Mouse (Mus musculus) left cerebral cortex, postnatal 14 days (tissue): ENCODE data around the gene Ric3. TPM values are rescaled to one million over a fixed set of nuclear protein-coding genes. Genes with fewer than 3 reads are reported as not detected.

ENCODE experiments used
- DNase-seq, 2 experiments: peaks; one replicate each; pipeline ENCODE4 v3.0.0; 2021 to 2022; ENCODE audit warnings: low spot score in 2 of 2, mixed read lengths in 1 of 2
- intact Hi-C: fragments of 180-260 bp; cut with DNase I; formaldehyde crosslinking; loops from one replicate; pipeline ENCODE4 v1.15.1; 2025
- total RNA-seq, 2 experiments: library from RNA; stranded (reverse); gene quantifications; 2 replicates each; pipeline ENCODE4 v1.2.3; 2021

Gene Ric3
- total RNA-seq, 2 experiments from 2014 or later = 49.3 to 53.5 TPM

- no peak for DNase-seq
- intact Hi-C loops = no loop called here
Observed at GRCm38 (mm10) chr7:109012575-109012974, 70.6 kb downstream of the Ric3 start.

- intact Hi-C loops = no loop called here
- peak; percentile 78 to 90 for DNase-seq
Observed at GRCm38 (mm10) chr7:109011596-109012180, 71.4 kb downstream of the Ric3 start.

- peak in 1 of 2 experiments; percentile 66 for DNase-seq
- intact Hi-C loops = no loop called here
Observed at GRCm38 (mm10) chr7:109010720-109011595, 72.2 kb downstream of the Ric3 start.

- intact Hi-C loops = no loop called here
- DNase-seq = no peak
Observed at GRCm38 (mm10) chr7:109009260-109009659, 73.9 kb downstream of the Ric3 start.

GRCm38 (mm10) chr7:109003653-109004052 lies 79.5 kb downstream of the Ric3 start:
- DNase-seq = no peak
- intact Hi-C loops = no loop called here

- DNase-seq = no peak
- intact Hi-C loops = no loop called here
Observed at GRCm38 (mm10) chr7:109001971-109002370, 81.2 kb downstream of the Ric3 start.

- intact Hi-C loops = no loop called here
- peak; percentile 42 to 81 for DNase-seq
Observed at GRCm38 (mm10) chr7:109000315-109000954, 82.7 kb downstream of the Ric3 start.

- intact Hi-C loops = no loop called here
- no peak for DNase-seq
Observed at GRCm38 (mm10) chr7:108996156-108996555, 87.0 kb downstream of the Ric3 start.

- no peak for DNase-seq
- intact Hi-C loops = no loop called here
Observed at GRCm38 (mm10) chr7:108993881-108994291, 89.2 kb downstream of the Ric3 start.

- intact Hi-C loops = no loop called here
- DNase-seq = no peak
Observed at GRCm38 (mm10) chr7:108993230-108993629, 89.9 kb downstream of the Ric3 start.

- intact Hi-C loops = no loop called here
- DNase-seq = peak; percentile 66 to 77
Observed at GRCm38 (mm10) chr7:108991207-108991606, 91.9 kb downstream of the Ric3 start.

- no peak for DNase-seq
- intact Hi-C loops = no loop called here
Observed at GRCm38 (mm10) chr7:108985934-108986708, 97.0 kb downstream of the Ric3 start.

Other genes with a start within 250 kb of the Ric3 start
- not detected for gene Olfr516, start 232.8 kb downstream of the Ric3 start, total RNA-seq
- not detected for gene Olfr517, start 211.0 kb downstream of the Ric3 start, total RNA-seq
- gene Olfr518, start 198.3 kb downstream of the Ric3 start, total RNA-seq = not detected
- not detected for gene Olfr519, start 188.9 kb downstream of the Ric3 start, total RNA-seq
- gene Nlrp10, start 153.2 kb downstream of the Ric3 start, total RNA-seq = under 1 TPM; 0.33 to 0.61 TPM
- gene Eif3f, start 148.9 kb downstream of the Ric3 start, total RNA-seq = 10 to 100 TPM; 97.5 to 98.9 TPM
- gene Tub, start 133.0 kb downstream of the Ric3 start, total RNA-seq = 100 to 1,000 TPM; 140 to 148 TPM
- 10 to 100 TPM; 14.6 to 17.5 TPM for gene Lmo1, start 91.9 kb upstream of the Ric3 start, total RNA-seq